Mouse (Mus musculus) lung, postnatal 0 days (tissue): ENCODE results near the gene Gm21972.
A peak's percentile ranks its signal among the peaks of the same experiment; 100 is the strongest.

ENCODE experiments used
- CTCF ChIP-seq: IDR thresholded peaks from 2 replicates; pipeline ENCODE4 v1.5.1; 2016; ENCODE audit warnings: antibody characterized with exemption, mild to moderate bottlenecking
- EP300 ChIP-seq: IDR thresholded peaks from 2 replicates; pipeline ENCODE4 v1.6.1; 2016; ENCODE audit warnings: antibody characterized with exemption, mild to moderate bottlenecking, control low read depth

- TF ChIP-seq CTCF (peak; percentile 49), EP300 (no peak)
Measured at GRCm38 (mm10) chr1:86144001-86144944, 10.8 kb downstream of the Gm21972 start.
